Mouse (Mus musculus): ENCODE measurements around the gene Itpr2.

- TF ChIP-seq CTCF (IDR thresholded peaks at IDR 0.05; ENCODE audit: low read depth) (no peak), EP300 (IDR thresholded peaks at IDR 0.05; ENCODE audit: low read depth) (no peak)
Measured at GRCm38 (mm10) chr6:146211233-146211632, 290.8 kb downstream of the Itpr2 start.
